Mouse (Mus musculus): ENCODE measurements around the gene Dpy19l2.
"Not testable (repeated sequence)": the region's sequence is repeated elsewhere in the genome, so short reads cannot be mapped to it uniquely, and the experiment has no call there.

Dpy19l2 gene

DNA sequence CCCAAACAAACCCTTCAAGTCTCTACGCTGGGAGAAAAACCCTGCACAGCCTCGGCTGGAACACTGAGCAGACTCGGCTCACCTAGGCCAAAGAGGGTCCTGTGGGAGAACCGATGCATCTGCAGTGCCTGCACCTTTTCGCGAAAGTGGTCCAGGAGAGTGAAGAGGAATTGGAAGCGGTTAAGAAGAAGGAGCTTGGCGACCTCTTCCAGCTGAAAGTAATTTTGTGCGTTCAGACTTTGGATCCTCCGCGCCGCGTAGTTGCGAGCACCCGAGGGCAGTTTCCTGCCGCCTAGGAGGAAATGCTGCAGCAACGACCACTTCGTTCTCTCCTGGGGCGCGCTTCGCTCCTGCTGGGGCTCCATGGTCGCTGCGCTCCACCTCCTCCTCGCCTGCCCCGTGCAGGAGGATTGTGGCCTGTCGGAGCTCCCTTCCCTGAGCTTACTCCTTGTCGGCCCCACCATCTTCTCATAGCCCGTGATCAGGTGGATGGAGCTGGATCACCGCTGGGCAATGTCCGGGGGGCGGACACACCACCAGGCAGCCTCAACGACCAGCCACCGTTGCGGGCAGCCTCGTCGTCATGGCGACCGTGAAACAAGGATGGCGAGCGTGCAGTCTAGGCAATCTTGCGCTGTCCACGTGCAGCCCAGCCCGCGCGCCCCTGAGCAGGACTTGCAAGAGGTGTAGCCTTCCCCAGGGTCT lies at the start of gene Dpy19l2:
Gene Dpy19l2, minus strand, starts transcription at position 594 of the 705 bp plus-strand sequence.
- no peak for DNase-seq

DNA sequence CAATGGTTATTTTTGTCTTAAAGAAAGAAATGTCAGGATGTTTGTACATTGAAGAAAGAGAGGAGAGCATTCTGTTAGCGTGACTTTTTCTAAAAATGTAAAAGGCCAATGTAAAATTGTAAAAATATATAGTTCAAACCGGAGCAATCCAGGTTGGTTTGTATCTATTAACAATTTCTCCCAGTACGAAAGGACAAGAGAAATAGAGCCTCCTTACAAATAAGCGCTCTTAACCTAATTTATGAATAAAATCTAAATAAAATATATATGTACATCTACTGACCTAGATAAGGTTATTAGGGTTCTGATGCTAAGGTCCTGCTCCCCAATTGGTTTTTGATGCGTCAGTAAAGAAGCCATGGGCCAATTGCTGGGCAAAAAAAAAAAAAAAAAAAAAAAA lies 48.9 kb upstream of the Dpy19l2 start:
- no peak for DNase-seq

DNA sequence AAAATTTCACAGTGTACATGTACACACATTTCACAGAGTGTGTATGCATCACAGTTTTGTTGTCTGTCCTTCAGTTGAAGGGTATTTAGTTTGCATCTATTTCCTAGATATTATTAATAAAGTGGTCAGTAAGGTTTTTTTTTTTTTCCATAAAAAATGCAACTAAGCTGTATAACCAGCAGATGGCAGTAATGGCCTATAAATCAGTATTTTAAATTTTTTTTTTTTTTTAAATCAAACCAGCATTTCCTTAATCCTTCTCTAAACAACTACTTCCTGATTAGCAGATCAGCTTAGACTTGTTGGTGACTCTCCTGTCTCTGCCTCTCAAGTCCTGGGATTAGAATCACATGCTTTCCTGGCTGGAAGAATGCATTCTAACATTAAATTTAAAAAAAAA lies 5.2 kb upstream of the Dpy19l2 start:
- DNase-seq = no peak

DNA sequence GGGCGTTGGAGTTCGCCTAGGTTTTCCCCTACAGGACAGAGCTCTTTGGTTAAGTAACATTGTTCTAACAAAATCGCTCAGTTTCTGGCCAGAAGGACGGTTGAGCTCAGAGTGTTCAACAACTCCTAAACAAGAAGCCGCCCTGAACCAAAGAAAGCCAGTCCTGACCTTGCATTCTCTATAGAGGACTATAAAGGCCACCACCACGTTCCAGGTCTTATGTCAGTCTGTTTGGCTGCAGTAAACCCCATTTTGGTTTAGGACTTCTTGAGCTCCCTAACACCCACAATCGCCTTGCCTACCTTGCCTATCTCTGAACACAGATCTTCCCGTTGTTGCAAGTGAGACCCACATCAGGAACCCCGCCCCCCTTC lies 299 bp upstream of the Dpy19l2 start:
- no peak for DNase-seq

DNA sequence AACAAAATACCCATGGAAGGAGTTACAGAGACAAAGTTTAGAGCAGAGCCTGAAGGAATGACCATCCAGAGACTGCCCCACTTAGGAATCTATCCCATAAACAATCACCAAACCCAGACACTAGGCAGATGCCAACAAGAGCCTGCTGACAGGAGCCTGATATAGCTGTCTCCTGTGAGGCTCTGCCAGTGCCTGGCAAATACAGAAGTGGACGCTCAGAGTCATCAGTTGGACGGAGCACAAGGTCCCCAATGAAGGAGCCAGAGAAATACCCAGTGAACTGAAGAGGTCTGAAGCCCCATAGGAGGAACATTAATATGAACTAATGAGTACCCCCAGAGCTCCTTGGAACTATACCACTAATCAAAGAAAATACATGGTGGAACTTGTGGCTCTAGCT lies 58.8 kb downstream of the Dpy19l2 start:
- not testable (repeated sequence) for DNase-seq

DNA sequence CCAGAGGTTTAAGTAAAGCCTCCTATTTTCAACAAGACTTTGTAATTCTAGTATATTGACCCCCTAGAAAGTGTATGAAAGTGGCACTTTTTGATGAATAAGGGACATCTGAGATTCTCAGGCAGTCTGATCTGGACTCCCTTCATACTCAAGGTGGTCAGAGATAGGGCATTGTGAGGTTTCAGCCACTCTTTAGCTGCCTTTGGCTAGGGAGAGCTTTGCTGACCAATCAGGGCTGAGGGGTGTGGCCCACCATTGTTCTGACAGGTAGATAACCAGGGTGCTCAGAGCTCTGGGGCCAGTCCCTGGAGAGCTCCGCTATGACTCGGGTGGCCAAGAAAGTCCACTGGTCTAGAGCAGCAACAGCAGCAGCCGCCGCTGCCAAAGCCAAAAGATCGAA lies 71.2 kb downstream of the Dpy19l2 start, which contains the start of gene Cypt4:
Gene Cypt4, plus strand, starts transcription at position 301 of the 400 bp plus-strand sequence.
- no peak for DNase-seq

DNA sequence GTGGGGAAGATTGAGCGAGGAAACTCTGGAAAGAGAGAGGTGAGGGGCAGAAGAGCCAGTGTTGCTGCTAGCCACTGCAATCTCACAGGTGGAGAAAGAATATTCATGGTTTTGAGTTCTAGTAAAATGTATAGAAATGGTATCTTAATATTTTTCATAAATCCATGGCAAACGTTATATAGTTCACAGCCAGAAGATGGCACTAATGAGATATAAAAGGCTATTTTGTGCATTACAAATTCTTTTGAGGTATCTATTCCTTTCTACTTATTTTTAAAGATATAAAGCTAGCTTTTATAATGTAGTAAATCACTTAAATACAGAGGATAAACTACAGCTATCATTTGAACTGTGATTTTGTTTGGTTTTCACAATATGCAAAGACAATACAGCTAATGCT lies 157.9 kb downstream of the Dpy19l2 start:
- DNase-seq = no peak

DNA sequence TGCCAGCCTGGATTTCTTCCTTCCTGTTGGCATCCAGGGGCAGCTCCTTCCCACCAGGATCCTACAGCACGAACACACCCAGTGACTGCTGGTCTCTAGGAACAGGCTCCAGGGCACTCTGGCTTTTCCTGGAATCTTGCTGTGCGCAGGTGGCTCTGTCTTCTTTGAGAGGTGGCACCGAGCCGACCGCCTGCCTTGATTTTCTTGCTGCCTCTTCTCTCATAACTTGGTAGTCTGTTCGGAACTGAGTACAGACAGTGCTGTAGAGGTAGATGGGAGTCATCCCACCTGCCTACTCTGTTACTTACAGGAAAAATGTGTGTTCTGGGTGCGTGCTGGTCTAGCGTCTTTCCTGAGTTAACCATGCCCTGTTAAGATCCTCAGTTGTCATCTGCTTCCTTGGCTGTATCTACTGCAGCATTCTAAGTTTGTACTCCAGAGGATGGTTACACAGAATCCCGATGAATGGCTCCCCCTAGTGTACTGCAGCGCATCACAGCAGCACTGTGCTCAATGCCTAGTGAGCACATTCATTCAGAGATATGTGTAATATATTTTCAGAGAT lies 179.4 kb downstream of the Dpy19l2 start:
- DNase-seq = peak; percentile 55

DNA sequence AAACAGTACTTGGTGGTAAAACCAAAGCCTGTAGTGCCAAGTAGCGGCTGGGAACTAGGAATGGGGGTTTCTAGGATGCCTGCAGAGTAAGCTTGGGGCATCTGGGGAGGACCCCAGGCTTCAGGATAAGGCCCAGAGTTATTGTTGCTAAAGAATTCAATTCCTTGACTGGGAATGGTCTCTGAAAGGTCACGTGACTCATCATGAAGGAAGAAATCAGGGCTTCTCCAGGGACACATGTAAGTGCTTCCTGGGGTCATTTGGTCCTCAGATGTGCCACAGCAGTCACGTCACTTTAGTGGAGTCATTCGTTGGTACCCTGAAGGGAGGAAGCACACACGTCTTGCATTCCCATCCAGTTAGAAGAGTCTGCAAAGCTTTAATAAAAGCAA lies 182.0 kb downstream of the Dpy19l2 start:
- no peak for DNase-seq

DNA sequence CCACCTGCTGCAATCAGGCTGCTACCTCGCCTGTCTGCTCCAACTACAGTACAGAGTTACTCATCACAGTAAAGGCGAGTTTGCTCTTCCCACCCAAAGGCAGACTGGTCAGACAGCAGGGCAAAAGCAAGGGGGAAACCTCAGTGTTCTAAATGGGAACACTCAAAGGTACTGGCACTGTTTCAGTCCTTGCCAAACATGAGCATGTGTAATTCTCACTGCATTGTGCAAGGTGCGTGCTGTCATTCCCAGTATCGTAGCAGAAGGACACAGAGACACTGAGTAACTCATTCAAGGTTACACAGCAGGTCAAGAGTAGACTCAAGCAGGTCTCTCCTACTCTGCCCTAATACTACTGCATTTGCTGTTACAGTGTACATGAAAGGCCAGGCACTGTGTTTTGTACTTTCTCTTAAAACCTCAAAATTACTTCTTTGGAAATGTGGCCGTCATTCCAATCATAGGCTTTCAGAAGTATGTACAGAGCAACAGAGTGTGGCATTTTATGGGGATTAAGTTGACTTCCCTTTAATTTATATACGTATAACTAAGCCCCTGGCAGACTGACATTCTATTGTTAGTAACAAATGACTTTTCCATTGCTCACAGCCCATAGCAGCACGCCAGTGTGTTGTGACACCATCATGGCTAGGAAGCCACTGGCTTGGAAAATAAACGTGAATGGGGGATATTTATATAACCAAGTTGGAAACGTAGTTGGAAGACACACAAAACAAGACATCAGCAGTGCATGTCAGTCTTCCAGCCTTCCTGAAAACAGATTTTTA lies 182.6 kb downstream of the Dpy19l2 start:
- DNase-seq = no peak

DNA sequence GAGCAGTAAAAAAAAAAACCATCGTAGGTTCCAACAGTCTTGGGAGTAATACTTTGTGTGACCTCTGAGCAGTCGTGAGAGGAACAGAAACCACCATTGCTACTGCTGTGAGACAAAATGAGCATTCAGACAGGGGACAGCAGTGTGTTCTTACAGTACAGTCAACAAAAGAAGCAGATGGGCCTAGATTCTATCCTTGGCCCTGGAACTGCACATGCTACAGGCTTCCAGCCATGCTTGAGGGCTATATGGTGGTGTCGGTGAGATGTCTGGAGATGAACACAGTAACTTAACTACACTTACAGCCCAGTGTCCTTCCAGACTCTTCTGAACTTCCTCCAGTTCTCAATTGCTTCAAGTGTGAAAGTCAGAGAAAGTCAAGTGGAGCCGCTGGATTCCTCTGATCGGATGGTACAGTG lies 184.0 kb downstream of the Dpy19l2 start:
- no peak for DNase-seq

DNA sequence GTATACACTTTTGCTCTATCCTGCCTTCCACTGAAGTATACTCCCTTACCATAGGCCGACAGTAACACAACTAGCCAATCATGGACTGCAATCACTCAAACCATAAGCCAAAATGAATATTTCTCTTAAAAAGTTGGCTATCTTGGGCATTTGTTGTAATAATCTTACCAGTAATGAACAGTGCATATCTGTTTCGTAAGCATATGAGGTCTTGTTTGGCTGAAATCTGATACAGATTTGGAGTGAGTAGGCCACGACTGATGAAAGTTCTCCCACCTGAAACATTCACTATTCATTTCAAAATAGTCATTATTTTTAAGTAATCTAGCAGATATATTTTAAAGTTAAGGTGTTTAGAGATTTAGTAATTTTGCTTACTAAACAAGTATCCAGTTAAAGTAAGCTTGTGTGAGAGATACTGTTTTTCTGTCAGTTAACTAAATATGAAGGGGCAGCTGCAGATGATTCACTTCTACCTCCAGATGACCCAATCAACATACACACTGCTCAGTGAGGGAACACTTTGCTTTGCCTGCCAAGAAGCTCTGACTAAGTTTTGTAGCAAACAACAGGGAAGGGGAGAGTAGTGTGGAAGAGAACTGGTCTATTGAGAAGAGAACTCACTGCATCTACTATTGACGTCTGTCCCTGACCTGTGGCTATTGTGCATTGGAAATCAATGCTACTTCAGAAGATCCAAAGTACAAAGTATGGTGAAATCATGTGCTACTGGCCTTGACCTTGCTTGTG lies 184.5 kb downstream of the Dpy19l2 start:
- no peak for DNase-seq

DNA sequence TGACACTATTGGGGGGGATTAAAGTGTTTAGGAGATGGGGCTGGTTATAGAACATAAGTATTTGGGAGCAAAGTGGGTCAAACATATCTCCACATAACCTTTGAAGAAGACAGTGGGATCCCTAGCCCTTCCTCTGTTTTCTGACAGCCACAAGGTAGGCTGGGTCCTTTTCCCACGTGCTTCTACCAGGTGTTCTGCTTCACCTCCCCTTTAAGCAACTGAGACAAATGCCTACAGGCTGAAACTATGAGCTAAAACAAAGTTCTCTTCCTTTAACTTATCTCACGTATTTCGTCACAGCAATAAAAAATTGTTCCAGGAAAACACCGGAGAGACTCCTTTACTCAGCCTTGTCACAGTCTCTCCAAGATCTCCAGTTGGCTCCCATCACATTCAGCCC lies 187.2 kb downstream of the Dpy19l2 start:
- DNase-seq = no peak
